Mouse (Mus musculus) forebrain, postnatal 0 days (tissue): ENCODE results near the gene Tnni2. TPM values are rescaled to one million over a fixed set of nuclear protein-coding genes. Genes with fewer than 3 reads are reported as not detected.

Experiments
- ATAC-seq: fragments of 200-750 bp; cut with Nextera tagmentation; 2 replicates; pipeline ENCODE4 v1.8.0; 2017; ENCODE audit warnings: mild to moderate bottlenecking, moderate library complexity
- DNase-seq: peaks from one replicate; pipeline ENCODE4 v3.0.0-alpha.2; 2015
- H3K27ac ChIP-seq: fragments of 300-500 bp; sonication (generic); 2 replicates; pipeline ENCODE4 v1.5.1; 2014; ENCODE audit warnings: low read depth, mild to moderate bottlenecking, antibody characterized with exemption, low read length, moderate library complexity, mixed read lengths
- H3K27me3 ChIP-seq: fragments of 300-500 bp; sonication (generic); 2 replicates; pipeline ENCODE4 v1.6.1; 2014; ENCODE audit warnings: mild to moderate bottlenecking, low read length, mixed read lengths; ENCODE audit not compliant: insufficient read depth
- H3K36me3 ChIP-seq: fragments of 300-500 bp; sonication (generic); 2 replicates; pipeline ENCODE4 v1.6.1; 2014; ENCODE audit warnings: mild to moderate bottlenecking, moderate library complexity; ENCODE audit not compliant: insufficient read depth
- H3K4me1 ChIP-seq: fragments of 300-500 bp; sonication (generic); 2 replicates; pipeline ENCODE4 v1.6.1; 2014; ENCODE audit warnings: antibody characterized with exemption; ENCODE audit not compliant: insufficient read depth
- H3K4me2 ChIP-seq: fragments of 300-500 bp; sonication (generic); 2 replicates; pipeline ENCODE4 v1.6.1; 2014; ENCODE audit warnings: low read depth, mild to moderate bottlenecking, moderate library complexity
- H3K4me3 ChIP-seq: fragments of 300-500 bp; sonication (generic); 2 replicates; pipeline ENCODE4 v1.5.1; 2014; ENCODE audit warnings: low read depth, low read length, mixed read lengths
- H3K9ac ChIP-seq: fragments of 300-500 bp; sonication (generic); 2 replicates; pipeline ENCODE4 v1.6.1; 2014; ENCODE audit warnings: mild to moderate bottlenecking
- H3K9me3 ChIP-seq: fragments of 300-500 bp; sonication (generic); 2 replicates; pipeline ENCODE4 v1.6.1; 2016; ENCODE audit warnings: low read length
- CTCF ChIP-seq: sonication (generic); IDR thresholded peaks from 2 replicates; pipeline ENCODE4 v1.5.1; 2016; ENCODE audit warnings: antibody characterized with exemption, control low read depth, low read depth
- WGBS: fragments of 180-500 bp; shearing (Covaris S2); extraction: QIAGEN DNeasy Blood & Tissue Kit; methylation state at CpG from one replicate; pipeline ENCODE4 v1.1.7; 2014; 5-methylcytosine and 5-hydroxymethylcytosine counted together
- polyA plus RNA-seq: library from polyadenylated mRNA; unstranded; fragments of >200 nt; fragmentation: Nextera tagmentation; extraction: Ambion mirVana; gene quantifications from 2 replicates; pipeline ENCODE4 v1.2.1, GENCODE M21; 2015
- total RNA-seq: library from RNA; depleted of rRNA; stranded (reverse); fragments of >200 nt; gene quantifications from 2 replicates; pipeline ENCODE4 v1.2.3, GENCODE M21; 2014

The Tnni2 gene
- total and polyA plus RNA-seq, 2 experiments from 2014 or later: 0.21 to 0.33 TPM

- ATAC-seq (no peak), DNase-seq (no peak)
- no peak overlapping the region for H3K4me3 ChIP-seq
- H3K4me1 ChIP-seq: peaks cover 13% of the 10 kb centered on the region; the same call in 1 of the 2 replicates
- no peak overlapping the region for H3K9ac ChIP-seq
- TF ChIP-seq CTCF: no peak
- H3K27ac ChIP-seq: no peak overlapping the region
- no peaks in the 10 kb centered on the region for H3K9me3 ChIP-seq
- no peaks in the 10 kb centered on the region for H3K27me3 ChIP-seq
- no peak overlapping the region for H3K4me2 ChIP-seq
- WGBS: 94% methylated on average over 5 of the region's 5 CpGs
- no peaks in the 10 kb centered on the region for H3K36me3 ChIP-seq
Observed at GRCm38 (mm10) chr7:142458676-142459298, 17.2 kb downstream of the Tnni2 start.

GRCm38 (mm10) chr7:142459299-142459691, 17.7 kb downstream of the Tnni2 start:
- Histone ChIP-seq H3K36me3 (no peaks in the 10 kb centered on the region), H3K4me2 (no peak overlapping the region), H3K4me1 (peaks cover 13% of the 10 kb centered on the region; the same call in 1 of the 2 replicates), H3K9me3 (no peaks in the 10 kb centered on the region), H3K27me3 (no peaks in the 10 kb centered on the region), H3K27ac (no peak overlapping the region), H3K9ac (no peak overlapping the region), H3K4me3 (no peak overlapping the region)
- TF ChIP-seq CTCF: no peak
- no peak for ATAC-seq
- WGBS: 94% methylated on average over 2 of the region's 2 CpGs
- no peak for DNase-seq

- DNase-seq (no peak), ATAC-seq (no peak)
- no peak within 1 kb of the TSS for H3K9ac ChIP-seq
- no peak within 1 kb of the TSS for H3K4me2 ChIP-seq
- H3K4me1 ChIP-seq: peaks cover 13% of the 10 kb centered on the region; the same call in 1 of the 2 replicates
- no peak within 1 kb of the TSS for H3K27ac ChIP-seq
- H3K27me3 ChIP-seq: no peaks in the 10 kb centered on the region
- WGBS: 95% methylated on average over 7 of the region's 7 CpGs
- no peaks in the 10 kb centered on the region for H3K36me3 ChIP-seq
- TF ChIP-seq CTCF: no peak
- H3K4me3 ChIP-seq: no peak within 1 kb of the TSS
- no peaks in the 10 kb centered on the region for H3K9me3 ChIP-seq
Observed at GRCm38 (mm10) chr7:142460636-142461077, 19.0 kb downstream of the Tnni2 start, which contains the start of gene Lsp1. Gene Lsp1 (plus strand): TSS chr7:142460809.

- Histone ChIP-seq H3K4me2 (no peak overlapping the region), H3K9me3 (no peaks in the 10 kb centered on the region), H3K9ac (no peak overlapping the region), H3K36me3 (no peaks in the 10 kb centered on the region), H3K4me1 (peaks cover 13% of the 10 kb centered on the region; the same call in 1 of the 2 replicates), H3K4me3 (no peak overlapping the region), H3K27ac (no peak overlapping the region), H3K27me3 (no peaks in the 10 kb centered on the region)
- no peak for ATAC-seq
- DNase-seq: no peak
- TF ChIP-seq CTCF: no peak
- WGBS: 92% methylated on average over 2 of the region's 2 CpGs
Observed at GRCm38 (mm10) chr7:142461446-142461845, 19.8 kb downstream of the Tnni2 start.

- H3K27ac ChIP-seq: no peak overlapping the region
- no peaks in the 10 kb centered on the region for H3K36me3 ChIP-seq
- DNase-seq (no peak), ATAC-seq (no peak)
- no peak overlapping the region for H3K9ac ChIP-seq
- H3K4me1 ChIP-seq: peaks cover 7% of the 10 kb centered on the region; the same call in 1 of the 2 replicates
- WGBS: 91% methylated on average over 6 of the region's 6 CpGs
- H3K4me3 ChIP-seq: no peak overlapping the region
- no peak for TF ChIP-seq CTCF
- H3K4me2 ChIP-seq: no peak overlapping the region
- no peaks in the 10 kb centered on the region for H3K9me3 ChIP-seq
- no peaks in the 10 kb centered on the region for H3K27me3 ChIP-seq
Observed at GRCm38 (mm10) chr7:142462190-142462589, 20.6 kb downstream of the Tnni2 start.

GRCm38 (mm10) chr7:142462594-142463078, 21.0 kb downstream of the Tnni2 start:
- no peak for DNase-seq
- Histone ChIP-seq H3K27ac (no peak overlapping the region), H3K27me3 (no peaks in the 10 kb centered on the region), H3K9me3 (no peaks in the 10 kb centered on the region), H3K4me3 (no peak overlapping the region), H3K4me1 (peaks cover 4% of the 10 kb centered on the region; the same call in 1 of the 2 replicates), H3K4me2 (no peak overlapping the region), H3K36me3 (no peaks in the 10 kb centered on the region), H3K9ac (no peak overlapping the region)
- whole genome bisulfite sequencing: 79% methylated on average over 4 of the region's 4 CpGs
- TF ChIP-seq CTCF: no peak
- ATAC-seq: no peak

- H3K4me2 ChIP-seq: no peak overlapping the region
- no peaks in the 10 kb centered on the region for H3K36me3 ChIP-seq
- H3K9ac ChIP-seq: no peak overlapping the region
- ATAC-seq: no peak
- DNase-seq: no peak
- 92% methylated on average over 7 of the region's 7 CpGs for WGBS
- H3K4me1 ChIP-seq: no peaks in the 10 kb centered on the region
- H3K27me3 ChIP-seq: no peaks in the 10 kb centered on the region
- H3K27ac ChIP-seq: no peak overlapping the region
- H3K9me3 ChIP-seq: no peaks in the 10 kb centered on the region
- TF ChIP-seq CTCF: no peak
- no peak overlapping the region for H3K4me3 ChIP-seq
Observed at GRCm38 (mm10) chr7:142470171-142470691, 28.6 kb downstream of the Tnni2 start.
